Mouse (Mus musculus) cerebellum, adult 2 months (tissue): ENCODE measurements around the gene Mafg. TPM values are rescaled to one million over a fixed set of nuclear protein-coding genes. Genes with fewer than 3 reads are reported as not detected.

ENCODE experiments used
- DNase-seq, 2 experiments: peaks; one replicate each; pipeline ENCODE4 v3.0.0; 2021
- H3K27ac ChIP-seq: fragments of 200-500 bp; 2 replicates; pipeline ENCODE4 v1.5.1; 2012; ENCODE audit warnings: low read length, control low read depth, inconsistent platforms; ENCODE audit not compliant: insufficient read depth
- H3K27me3 ChIP-seq: fragments of 200-500 bp; 2 replicates; pipeline ENCODE4 v1.6.1; 2012; ENCODE audit warnings: inconsistent platforms, mild to moderate bottlenecking, low read length, moderate library complexity; ENCODE audit not compliant: control insufficient read depth, insufficient read depth
- H3K4me1 ChIP-seq: fragments of 200-500 bp; 2 replicates; pipeline ENCODE4 v1.6.1; 2011; ENCODE audit warnings: low read length; ENCODE audit not compliant: control insufficient read depth, insufficient read depth
- H3K4me3 ChIP-seq: fragments of 200-500 bp; replicated peaks from 2 replicates; pipeline ENCODE3; 2011; ENCODE audit warnings: mild to moderate bottlenecking, low read depth, low read length, control low read depth; ENCODE audit not compliant: insufficient read depth
- CTCF ChIP-seq: fragments of 200-500 bp; IDR thresholded peaks from 2 replicates; pipeline ENCODE4 v1.5.1; 2011; ENCODE audit warnings: low read depth, mild to moderate bottlenecking, control low read depth, low read length, moderate library complexity, borderline replicate concordance; ENCODE audit not compliant: insufficient read depth
- POLR2A ChIP-seq: fragments of 200-500 bp; IDR thresholded peaks from 2 replicates; pipeline ENCODE4 v1.6.1; 2011; ENCODE audit warnings: low read length, control low read depth, borderline replicate concordance; ENCODE audit not compliant: insufficient read depth
- WGBS: fragments of 180-500 bp; shearing (Covaris S2); methylation state at CpG from one replicate; pipeline ENCODE4 v1.1.7; 2018; 5-methylcytosine and 5-hydroxymethylcytosine counted together
- polyA plus RNA-seq: library from polyadenylated mRNA; depleted of rRNA; stranded (reverse); fragments of >200 nt; gene quantifications from 2 replicates; pipeline ENCODE4 v1.2.3, GENCODE M21; 2012

The Mafg gene
- polyA plus RNA-seq, 1 experiment, result 65.3 TPM

DNA sequence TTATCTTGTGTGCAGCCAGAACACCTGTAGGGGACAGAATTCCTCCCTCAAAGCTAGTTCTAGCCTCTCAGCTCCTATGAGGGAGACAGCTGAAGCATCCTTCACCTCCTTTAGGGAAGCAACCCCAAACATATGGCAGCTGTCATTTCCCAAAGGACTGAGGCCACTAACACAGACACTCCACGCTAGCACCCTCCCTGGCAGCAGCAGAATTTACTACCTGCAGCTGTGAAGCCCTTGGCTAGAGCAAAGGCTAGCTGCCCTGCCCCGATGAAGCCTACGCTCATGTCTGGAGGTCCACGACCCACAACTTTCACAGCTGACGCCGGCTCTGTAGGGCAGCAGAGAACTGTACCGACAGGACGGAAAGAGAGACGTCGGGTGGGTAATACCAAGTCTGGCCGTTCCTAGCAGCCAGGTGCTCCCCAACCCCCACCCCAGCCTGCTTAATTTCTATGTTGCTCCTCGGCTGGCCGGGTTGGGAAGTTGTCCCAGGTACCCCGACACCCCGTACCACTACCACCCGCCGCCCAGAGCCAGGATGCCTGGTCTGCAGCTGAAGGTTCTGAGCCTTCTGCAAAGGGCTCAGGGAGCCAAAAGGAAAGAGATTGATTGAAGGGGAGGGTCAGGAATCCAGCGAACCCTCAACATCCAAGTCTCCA, 9.7 kb upstream of the Mafg start:
- TF ChIP-seq POLR2A (no peak), CTCF (no peak)
- Histone ChIP-seq H3K4me1 (no peaks in the 10 kb centered on the region), H3K27me3 (no peaks in the 10 kb centered on the region), H3K4me3 (peak overlapping the region; percentile 63), H3K27ac (no peak overlapping the region)
- no peak for DNase-seq
- 1% methylated on average over 18 of the region's 18 CpGs for WGBS

DNA sequence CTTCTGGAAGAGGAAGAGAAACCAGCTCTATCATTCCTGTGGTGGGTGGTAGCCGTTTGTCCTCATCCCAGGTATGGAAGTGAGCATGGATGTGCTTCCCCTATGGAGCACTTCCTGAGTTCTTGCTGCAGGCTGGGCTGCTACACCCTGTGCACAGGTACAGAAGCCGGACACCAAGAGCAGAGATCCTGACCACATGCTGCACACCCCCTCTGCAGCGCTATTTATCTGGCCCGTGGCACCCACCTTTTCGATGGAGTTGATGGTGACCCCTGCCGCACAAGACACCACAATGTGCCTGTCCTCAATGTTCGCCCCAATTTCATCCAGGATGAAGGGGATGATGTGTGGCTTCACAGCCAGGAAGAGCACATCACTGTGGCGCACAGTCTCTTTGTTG, 8.5 kb upstream of the Mafg start:
- Histone ChIP-seq H3K4me3 (no peak overlapping the region), H3K27me3 (no peaks in the 10 kb centered on the region), H3K4me1 (no peaks in the 10 kb centered on the region), H3K27ac (no peak overlapping the region)
- no peak for TF ChIP-seq CTCF
- no peak for TF ChIP-seq POLR2A
- no peak for DNase-seq
- WGBS, result 89% methylated on average over 8 of the region's 8 CpGs

DNA sequence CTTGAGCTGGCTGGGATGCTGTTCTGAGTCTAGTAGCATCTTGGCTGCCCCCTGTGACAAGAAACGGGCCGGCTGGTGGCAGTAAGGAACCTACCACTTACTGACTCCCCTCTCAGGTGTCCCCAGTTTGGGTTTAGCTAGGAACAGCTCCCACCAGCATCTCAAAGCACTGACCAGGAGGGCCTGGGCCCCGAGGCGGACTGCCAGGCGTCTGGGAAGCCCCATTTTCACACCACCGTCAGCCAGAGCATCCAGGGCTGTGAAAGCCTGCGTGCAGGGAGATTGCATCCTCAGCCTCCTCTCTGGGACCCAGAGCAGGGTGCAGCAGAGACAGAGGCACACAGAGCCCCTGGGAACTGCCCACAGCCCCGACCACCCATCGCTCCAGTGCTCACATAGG, 7.9 kb upstream of the Mafg start:
- TF ChIP-seq POLR2A (no peak), CTCF (no peak)
- no peak for DNase-seq
- WGBS, result 63% methylated on average over 9 of the region's 9 CpGs

DNA sequence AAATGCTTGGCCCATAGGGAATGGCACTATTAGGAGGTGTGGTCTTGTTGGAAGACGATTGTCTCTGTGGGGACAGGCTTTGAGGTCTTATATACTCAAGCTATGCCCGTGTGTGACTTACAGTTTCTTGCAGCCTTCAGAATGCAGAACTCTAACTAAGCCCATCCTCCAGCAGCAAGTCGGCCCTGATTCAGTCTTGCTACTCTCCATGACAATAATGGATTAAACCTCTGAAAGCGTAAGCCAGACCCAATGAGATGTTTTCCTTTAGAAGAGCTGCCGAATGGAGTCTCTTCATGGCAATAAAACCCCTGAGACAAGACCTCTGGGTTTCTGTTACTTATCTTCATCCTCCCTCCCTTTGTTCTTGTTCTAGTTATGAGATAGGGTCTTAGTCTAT, 1.4 kb upstream of the Mafg start:
- Histone ChIP-seq H3K4me1 (peaks cover 14% of the 10 kb centered on the region), H3K4me3 (no peak overlapping the region), H3K27me3 (no peaks in the 10 kb centered on the region), H3K27ac (no peak overlapping the region)
- DNase-seq, result no peak
- WGBS, result 78% methylated on average over 5 of the region's 5 CpGs
- TF ChIP-seq POLR2A, result no peak
- no peak for TF ChIP-seq CTCF

More for the DNA sequence above, 7.9 kb upstream of the Mafg start:
- Histone ChIP-seq H3K4me3 (no peak overlapping the region), H3K27me3 (no peaks in the 10 kb centered on the region), H3K27ac (no peak overlapping the region), H3K4me1 (no peaks in the 10 kb centered on the region)

DNA sequence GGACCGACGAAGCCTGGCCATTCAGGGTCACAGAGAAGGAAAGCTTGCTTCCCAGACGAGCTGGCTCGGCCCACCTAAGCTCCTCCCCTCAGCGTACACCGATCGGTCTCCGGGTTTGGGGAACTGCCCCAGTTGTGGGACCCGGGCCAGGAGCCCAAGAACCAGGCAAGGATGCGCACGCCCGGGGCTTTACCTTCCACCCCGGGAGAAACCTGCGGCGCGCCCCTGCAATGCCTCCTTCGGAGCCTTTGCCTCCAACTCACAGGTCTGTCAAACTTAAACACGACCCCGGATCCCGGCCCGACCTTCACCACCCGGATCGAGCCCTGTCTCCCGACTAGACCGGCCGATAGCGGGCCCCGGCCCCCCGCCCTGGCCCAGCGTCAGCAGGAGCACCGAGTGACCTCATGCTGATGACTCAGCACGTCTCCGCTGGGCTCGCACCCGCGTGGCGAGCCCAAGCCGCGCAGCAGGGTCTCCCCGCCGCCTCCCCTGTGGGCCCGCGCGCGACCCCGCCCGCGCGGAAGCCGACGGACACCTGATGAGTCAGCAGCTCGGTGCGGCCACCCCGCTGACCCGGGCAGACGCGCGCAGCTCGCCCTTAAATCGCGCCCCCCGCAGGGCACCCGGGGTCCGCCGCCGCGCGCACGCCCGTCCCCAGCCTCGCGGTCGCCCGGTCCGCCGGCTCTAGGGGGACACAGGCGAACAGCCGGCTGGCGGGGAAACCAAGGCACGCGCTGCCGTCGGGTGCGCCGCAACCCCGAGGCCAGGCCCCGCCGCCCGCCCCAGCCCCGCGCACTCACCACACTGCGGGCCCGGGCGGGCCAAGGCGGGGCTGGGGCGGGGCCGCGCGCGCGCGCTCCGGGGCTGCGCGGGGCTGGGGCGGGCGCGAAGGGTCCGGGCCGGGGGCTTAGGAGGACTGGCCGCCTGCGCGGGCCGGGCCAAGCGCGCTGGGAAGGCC, 561 bp downstream of the Mafg start:
- H3K4me3 ChIP-seq, result peak overlapping the region; percentile 65
- peak; percentile 69 to 72 for DNase-seq
- peaks cover 19% of the 10 kb centered on the region for H3K4me1 ChIP-seq
- no peak for TF ChIP-seq CTCF
- TF ChIP-seq POLR2A, result no peak
- H3K27ac ChIP-seq, result peak overlapping the region; percentile 49; the same call in 1 of the 2 replicates
- no peaks in the 10 kb centered on the region for H3K27me3 ChIP-seq
- WGBS, result under 1% methylated on average over 111 of the region's 116 CpGs

DNA sequence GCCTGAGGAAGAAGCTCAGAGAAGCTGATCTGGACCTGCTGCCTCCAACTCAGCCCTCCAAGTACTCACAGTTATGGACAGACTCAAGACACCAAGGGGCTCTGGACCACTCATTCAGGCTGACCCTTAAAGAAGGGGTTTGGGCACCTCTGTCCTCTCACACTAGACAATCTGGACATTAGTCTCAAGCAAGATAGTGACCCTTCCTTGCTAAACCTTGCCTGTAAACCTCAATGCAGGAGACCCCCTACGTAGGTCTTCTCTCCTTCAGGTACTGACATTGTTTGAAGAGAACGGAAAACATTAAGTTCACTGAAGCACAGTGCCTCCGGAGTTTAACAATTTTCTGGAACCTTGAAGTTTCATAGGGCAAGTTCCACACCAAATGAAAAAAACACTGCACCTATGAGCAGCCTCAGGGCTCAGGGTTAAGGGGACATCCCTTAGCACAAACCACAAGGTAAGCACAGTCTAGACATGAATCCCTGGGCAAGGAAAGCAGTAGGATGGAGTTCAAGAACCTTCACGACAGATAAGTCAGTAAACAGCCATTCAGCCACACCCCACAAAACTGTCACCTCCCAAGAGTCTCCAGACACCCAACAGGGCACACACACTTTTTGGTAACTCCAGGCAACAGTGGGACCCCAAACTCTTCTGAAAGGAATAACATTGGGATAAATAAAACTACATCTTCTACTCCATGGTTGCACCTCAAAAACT, 1.5 kb downstream of the Mafg start:
- Histone ChIP-seq H3K27ac (no peak overlapping the region), H3K4me3 (peak overlapping the region; percentile 65), H3K27me3 (no peaks in the 10 kb centered on the region), H3K4me1 (peaks cover 19% of the 10 kb centered on the region)
- TF ChIP-seq POLR2A (no peak), CTCF (no peak)
- peak in 1 of 2 experiments; percentile 7 for DNase-seq
- WGBS, result 64% methylated on average over 4 of the region's 4 CpGs

DNA sequence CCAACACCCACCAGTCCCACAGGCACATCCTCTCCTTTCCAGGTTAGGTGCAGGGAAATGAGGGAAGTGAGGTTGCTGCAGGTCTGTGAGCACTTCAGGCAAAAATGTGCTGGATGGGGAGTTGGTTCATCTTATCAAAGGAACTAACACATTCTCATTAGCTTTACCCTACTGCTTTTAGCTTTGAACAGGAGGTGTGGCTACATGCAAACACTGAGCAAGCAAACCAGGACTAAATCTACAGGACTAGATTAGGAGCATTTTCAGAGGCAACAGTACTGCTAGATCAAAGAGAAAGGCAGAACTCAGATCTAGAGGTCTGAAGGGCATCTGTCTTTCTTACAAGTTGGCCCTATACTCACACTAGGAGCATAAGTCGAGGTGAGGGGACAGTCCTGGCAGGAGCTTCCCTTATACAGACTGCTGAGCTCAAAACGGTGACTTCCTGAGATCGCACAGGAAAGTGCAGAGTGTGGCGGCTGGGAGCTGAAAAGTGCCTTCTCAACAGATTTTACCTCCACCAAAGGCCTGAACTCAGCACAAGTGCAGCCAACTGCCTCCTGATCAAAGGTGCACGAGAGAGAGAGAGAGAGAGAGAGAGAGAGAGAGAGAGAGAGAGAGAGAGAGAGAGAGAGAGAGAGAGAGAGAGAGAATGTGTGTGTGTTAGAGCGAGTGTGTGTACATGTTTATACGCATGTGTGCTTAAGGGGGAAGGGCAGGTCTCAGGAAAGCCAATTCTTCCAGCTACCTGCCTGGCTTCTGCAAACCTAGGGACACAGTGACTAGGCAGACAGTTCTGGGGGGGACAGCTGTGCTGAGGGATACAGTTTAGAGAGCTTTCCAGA, 2.3 kb downstream of the Mafg start:
- TF ChIP-seq CTCF, result no peak
- TF ChIP-seq POLR2A, result no peak
- Histone ChIP-seq H3K4me1 (peaks cover 19% of the 10 kb centered on the region), H3K27me3 (no peaks in the 10 kb centered on the region), H3K4me3 (no peak overlapping the region), H3K27ac (no peak overlapping the region)
- WGBS, result 37% methylated on average over 7 of the region's 7 CpGs
- DNase-seq, result peak in 1 of 2 experiments; percentile 10

DNA sequence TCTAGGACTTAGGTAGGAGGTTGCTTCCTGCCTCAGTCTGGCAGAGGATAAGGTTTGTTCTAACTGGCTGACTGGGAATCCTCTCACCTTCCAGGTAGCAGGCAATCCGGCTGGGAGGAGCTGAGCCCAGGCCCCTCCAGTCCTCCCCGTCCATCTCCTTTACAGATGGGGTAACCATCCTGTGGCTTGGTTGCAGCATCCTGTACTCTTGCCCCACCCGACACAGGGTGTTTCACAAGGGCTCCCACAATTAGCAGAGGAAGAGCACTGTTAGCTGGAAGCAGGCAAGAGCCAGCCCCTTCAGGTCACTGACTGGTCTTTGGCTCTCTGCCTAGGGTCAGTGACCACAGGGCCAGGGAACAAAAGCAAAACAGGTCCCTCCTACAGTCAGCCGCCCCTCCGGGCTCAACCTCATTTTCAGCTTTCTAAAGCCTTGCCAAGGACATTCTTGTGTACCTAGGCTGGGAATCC, 3.0 kb downstream of the Mafg start:
- no peak for DNase-seq
- H3K4me1 ChIP-seq, result peaks cover 22% of the 10 kb centered on the region

More for the DNA sequence above, 3.0 kb downstream of the Mafg start:
- no peak for TF ChIP-seq POLR2A
- TF ChIP-seq CTCF, result no peak
- Histone ChIP-seq H3K27ac (peak overlapping the region; percentile 33), H3K27me3 (no peaks in the 10 kb centered on the region), H3K4me3 (no peak overlapping the region)
- 42% methylated on average over 5 of the region's 5 CpGs for WGBS
